17 mouse cellular contexts compared by ENCODE assay signal in genomic region chr6:120491064-120491463, GRCm38 (mm10). TPM values are rescaled to one million over a fixed set of nuclear protein-coding genes. Genes with fewer than 3 reads are reported as not detected.
DNase-seq lines count a peak whose midpoint lies in the region; ATAC-seq lines count a peak whose summit lies in the region.
"Had no signal": no experiment of that assay in that cellular context is flagged by ENCODE, and none has a peak within 500 bp of the region (broad histone marks: within the 10 kb centered on the region; RNA-seq: fewer than 3 reads in every experiment).

No protein-coding gene starts in this region.

- no peak for ATAC-seq in midbrain, embryonic 11.5 days (ENCODE audit: low FRiP score)
- ATAC-seq in neural tube, embryonic 15.5 days (ENCODE audit: low FRiP score), result no peak
- no peak for ATAC-seq in monocyte, adult 5-6 weeks (replicated peaks; ENCODE audit: insufficient number of reproducible peaks, low FRiP score, low TSS enrichment, poor library complexity, severe bottlenecking)
- ATAC-seq: intestine, embryonic 16.5 days had no signal

- H3K27ac ChIP-seq in midbrain, embryonic 10.5 days (replicated peaks), result no peak overlapping the region
- H3K27ac ChIP-seq in midbrain, embryonic 11.5 days (ENCODE audit: low read depth, low read length), result no peak overlapping the region
- H3K27ac ChIP-seq in hindbrain, embryonic 10.5 days, result no peak overlapping the region
- no peak overlapping the region for H3K27ac ChIP-seq in neural tube, embryonic 15.5 days (replicated peaks)
- H3K27ac ChIP-seq: stomach, embryonic 15.5 days had no signal

- peaks cover 53% of the 10 kb centered on the region for H3K4me1 ChIP-seq in midbrain, embryonic 10.5 days
- peaks cover 14% of the 10 kb centered on the region for H3K4me1 ChIP-seq in midbrain, embryonic 11.5 days (ENCODE audit: control insufficient read depth, insufficient read depth, low read length)
- H3K4me1 ChIP-seq in hindbrain, embryonic 10.5 days (replicated peaks), result peaks cover 58% of the 10 kb centered on the region
- peaks cover 52% of the 10 kb centered on the region for H3K4me1 ChIP-seq in neural tube, embryonic 15.5 days

- H3K9ac ChIP-seq in midbrain, embryonic 11.5 days (ENCODE audit: low read length), result no peak overlapping the region
- H3K9ac ChIP-seq in neural tube, embryonic 15.5 days (replicated peaks), result peak overlapping the region; percentile 87
- H3K9ac ChIP-seq: stomach, embryonic 15.5 days had no signal

- WGBS in midbrain, embryonic 10.5 days, result 47% methylated on average over 7 of the region's 7 CpGs
- 43% methylated on average over 7 of the region's 7 CpGs for WGBS in midbrain, embryonic 11.5 days
- 42% methylated on average over 7 of the region's 7 CpGs for WGBS in hindbrain, embryonic 10.5 days
- WGBS in neural tube, embryonic 15.5 days, result 38% methylated on average over 7 of the region's 7 CpGs

- peak overlapping the region; percentile 77; the same call in 1 of the 2 replicates for H3K4me3 ChIP-seq in midbrain, embryonic 10.5 days
- H3K4me3 ChIP-seq in midbrain, embryonic 11.5 days (ENCODE audit: low read depth, low read length), result no peak overlapping the region
- H3K4me3 ChIP-seq in hindbrain, embryonic 10.5 days, result peak overlapping the region; percentile 76; the same call in 1 of the 2 replicates
- H3K4me3 ChIP-seq in neural tube, embryonic 15.5 days (replicated peaks), result peak overlapping the region; percentile 83
- H3K4me3 ChIP-seq: stomach, embryonic 15.5 days had no signal

- H3K4me2 ChIP-seq in midbrain, embryonic 11.5 days, result no peak overlapping the region
- H3K4me2 ChIP-seq in neural tube, embryonic 15.5 days, result peak overlapping the region; percentile 78
- H3K4me2 ChIP-seq: liver, embryonic 11.5 days; stomach, embryonic 15.5 days had no signal

- no peaks in the 10 kb centered on the region for H3K36me3 ChIP-seq in midbrain, embryonic 10.5 days
- H3K36me3 ChIP-seq in midbrain, embryonic 11.5 days (ENCODE audit: control insufficient read depth, insufficient read depth, low read length), result no peaks in the 10 kb centered on the region
- no peaks in the 10 kb centered on the region for H3K36me3 ChIP-seq in hindbrain, embryonic 10.5 days
- no peaks in the 10 kb centered on the region for H3K36me3 ChIP-seq in neural tube, embryonic 15.5 days
- H3K36me3 ChIP-seq: stomach, embryonic 15.5 days had no signal

- H3K27me3 ChIP-seq in midbrain, embryonic 10.5 days (ENCODE audit: low read depth, poor library complexity, severe bottlenecking), result peaks cover 52% of the 10 kb centered on the region
- H3K27me3 ChIP-seq in midbrain, embryonic 11.5 days (ENCODE audit: control insufficient read depth, insufficient read depth, low read length), result peaks cover 15% of the 10 kb centered on the region
- H3K27me3 ChIP-seq in hindbrain, embryonic 10.5 days (ENCODE audit: insufficient read depth, poor library complexity, severe bottlenecking), result peaks cover 57% of the 10 kb centered on the region
- no peaks in the 10 kb centered on the region for H3K27me3 ChIP-seq in neural tube, embryonic 15.5 days (replicated peaks)

- DNase-seq in midbrain, embryonic 10.5 days (ENCODE audit: low spot score), result no peak
- no peak for DNase-seq in midbrain, embryonic 11.5 days (ENCODE audit: low spot score, missing footprints)
- DNase-seq in hindbrain, embryonic 10.5 days (ENCODE audit: low spot score), result no peak
- DNase-seq in induced T-regulatory cell, adult 2 months (ENCODE audit: low read depth), result peak; percentile 12
- DNase-seq in cerebellum, adult 11 months, result no peak
- DNase-seq: adrenal gland, postnatal 10 days; gastrocnemius, postnatal 25 days; heart, postnatal 14 days; kidney, postnatal 10 days; left cerebral cortex, postnatal 4 days had no signal

- H3K9me3 ChIP-seq in midbrain, embryonic 10.5 days (replicated peaks), result no peaks in the 10 kb centered on the region
- no peaks in the 10 kb centered on the region for H3K9me3 ChIP-seq in midbrain, embryonic 11.5 days (ENCODE audit: control insufficient read depth, low read length)
- H3K9me3 ChIP-seq in hindbrain, embryonic 10.5 days, result no peaks in the 10 kb centered on the region
- no peaks in the 10 kb centered on the region for H3K9me3 ChIP-seq in neural tube, embryonic 15.5 days (replicated peaks)
- H3K9me3 ChIP-seq: stomach, embryonic 15.5 days had no signal

RNA-seq across cellular contexts. Expression of gene Tmem121b, which starts 2.5 kb away (rescaled TPM):
- polyA plus RNA-seq in midbrain, embryonic 10.5 days (2016; fragmentation: Nextera tagmentation; extraction: Ambion mirVana), result 0.49 and 0.79 TPM in 2 replicates
- 0.78 and 0.88 TPM in 2 replicates for polyA plus RNA-seq in midbrain, embryonic 11.5 days (2014; fragmentation: Nextera tagmentation; extraction: Ambion mirVana)
- polyA plus RNA-seq in hindbrain, embryonic 10.5 days (2016; fragmentation: Nextera tagmentation; extraction: Ambion mirVana), result 0.52 and 1.1 TPM in 2 replicates
- 2.1 and 2.3 TPM in 2 replicates for polyA plus RNA-seq in neural tube, embryonic 15.5 days (2015; fragmentation: Nextera tagmentation; extraction: Ambion mirVana)
- 4.9 to 12.3 TPM (median 10.3 TPM) in 3 replicates for total RNA-seq in monocyte, adult 5-6 weeks (2017)
- total RNA-seq: gastrocnemius, postnatal 25 days; megakaryocyte, adult 5-6 weeks; MEL had no signal

RNA-seq across cellular contexts. Expression of gene Il17ra, which starts 28.0 kb away (rescaled TPM):
- polyA plus RNA-seq in midbrain, embryonic 10.5 days (2016; fragmentation: Nextera tagmentation; extraction: Ambion mirVana), result 4.8 and 5.1 TPM in 2 replicates
- polyA plus RNA-seq in midbrain, embryonic 11.5 days (2014; fragmentation: Nextera tagmentation; extraction: Ambion mirVana), result 1.6 and 2.0 TPM in 2 replicates
- polyA plus RNA-seq in hindbrain, embryonic 10.5 days (2016; fragmentation: Nextera tagmentation; extraction: Ambion mirVana), result 5.4 and 6.2 TPM in 2 replicates
- 4.0 and 10.4 TPM in 2 replicates for polyA plus RNA-seq in neural tube, embryonic 15.5 days (2015; fragmentation: Nextera tagmentation; extraction: Ambion mirVana)
- total RNA-seq in monocyte, adult 5-6 weeks (2017), result 155 to 206 TPM (median 192 TPM) in 3 replicates

RNA-seq across cellular contexts. Expression of gene Hdhd5, which starts 40.1 kb away (rescaled TPM):
- polyA plus RNA-seq in midbrain, embryonic 10.5 days (2016; fragmentation: Nextera tagmentation; extraction: Ambion mirVana), result 21.0 and 21.6 TPM in 2 replicates
- 12.4 and 15.0 TPM in 2 replicates for polyA plus RNA-seq in midbrain, embryonic 11.5 days (2014; fragmentation: Nextera tagmentation; extraction: Ambion mirVana)
- 21.3 and 22.2 TPM in 2 replicates for polyA plus RNA-seq in hindbrain, embryonic 10.5 days (2016; fragmentation: Nextera tagmentation; extraction: Ambion mirVana)
- polyA plus RNA-seq in neural tube, embryonic 15.5 days (2015; fragmentation: Nextera tagmentation; extraction: Ambion mirVana), result 16.8 and 18.8 TPM in 2 replicates
- 31.1 to 77.0 TPM (median 45.3 TPM) in 3 replicates for total RNA-seq in monocyte, adult 5-6 weeks (2017)
